Mouse (Mus musculus) kidney, adult 2 months (tissue): ENCODE measurements around the gene Tiam1.

ENCODE experiments used
- CTCF ChIP-seq: fragments of 200-500 bp; conservative IDR thresholded peaks from 2 replicates; pipeline ENCODE4 v1.5.1; 2011; ENCODE audit warnings: low read depth, mild to moderate bottlenecking, control low read depth, low read length, moderate library complexity, mixed read lengths; ENCODE audit not compliant: insufficient read depth, insufficient read length
- POLR2A ChIP-seq: fragments of 200-500 bp; IDR thresholded peaks from one replicate; pipeline ENCODE4 v1.6.1; 2011; ENCODE audit warnings: low read depth, low read length, control low read depth

DNA sequence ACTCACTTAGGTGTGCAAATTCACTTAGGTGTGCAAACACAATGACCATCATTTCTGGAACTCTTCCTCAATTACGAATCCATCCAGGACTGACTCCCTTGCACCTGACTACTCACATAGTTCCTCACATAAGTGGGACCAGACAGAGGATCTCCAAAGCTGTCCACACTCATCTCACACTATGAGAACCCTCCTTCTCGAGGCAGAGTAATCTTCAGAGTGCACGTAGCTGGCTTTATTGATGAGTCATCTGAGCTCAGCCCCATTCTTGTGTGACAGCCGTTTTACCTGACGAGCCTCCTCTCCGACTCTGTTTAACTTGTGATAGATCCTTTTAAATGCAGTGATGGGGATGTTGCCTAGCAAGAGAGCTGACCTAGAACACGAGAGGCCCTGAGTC, 41.0 kb downstream of the Tiam1 start:
- TF ChIP-seq CTCF (no peak), POLR2A (no peak)
